Mouse (Mus musculus) lung, postnatal 14 days (tissue): ENCODE measurements around the gene Mrvi1.

ENCODE experiments used
- DNase-seq: peaks from one replicate; pipeline ENCODE4 v3.0.0; 2021

Mrvi1 gene

GRCm38 (mm10) chr7:110823593-110823992, 158.7 kb downstream of the Mrvi1 start:
- no peak for DNase-seq

- no peak for DNase-seq
Measured at GRCm38 (mm10) chr7:110823076-110823475, 159.2 kb downstream of the Mrvi1 start.

GRCm38 (mm10) chr7:110822055-110822454, 160.2 kb downstream of the Mrvi1 start:
- DNase-seq, result no peak

- peak; percentile 51 for DNase-seq
Measured at GRCm38 (mm10) chr7:110821653-110822052, 160.6 kb downstream of the Mrvi1 start.

- no peak for DNase-seq
Measured at GRCm38 (mm10) chr7:110821068-110821467, 161.2 kb downstream of the Mrvi1 start.

GRCm38 (mm10) chr7:110818787-110819350, 163.4 kb downstream of the Mrvi1 start:
- DNase-seq, result no peak
